Mouse (Mus musculus): ENCODE results near the gene Sf3b3.

Gene Sf3b3

GRCm38 (mm10) chr8:110767261-110767660, 79.3 kb downstream of the Sf3b3 start:
- DNase-seq = no peak

GRCm38 (mm10) chr8:110764671-110765070, 81.9 kb downstream of the Sf3b3 start:
- no peak for DNase-seq

- no peak for DNase-seq
Observed at GRCm38 (mm10) chr8:110761988-110762387, 84.6 kb downstream of the Sf3b3 start.

- DNase-seq = no peak
Observed at GRCm38 (mm10) chr8:110761185-110761584, 85.4 kb downstream of the Sf3b3 start.

GRCm38 (mm10) chr8:110760280-110760940, 86.2 kb downstream of the Sf3b3 start:
- no peak for DNase-seq

Data from thymus, postnatal 14 days (tissue).